Mouse (Mus musculus): ENCODE data around the gene Riiad1.

Gene Riiad1

DNA sequence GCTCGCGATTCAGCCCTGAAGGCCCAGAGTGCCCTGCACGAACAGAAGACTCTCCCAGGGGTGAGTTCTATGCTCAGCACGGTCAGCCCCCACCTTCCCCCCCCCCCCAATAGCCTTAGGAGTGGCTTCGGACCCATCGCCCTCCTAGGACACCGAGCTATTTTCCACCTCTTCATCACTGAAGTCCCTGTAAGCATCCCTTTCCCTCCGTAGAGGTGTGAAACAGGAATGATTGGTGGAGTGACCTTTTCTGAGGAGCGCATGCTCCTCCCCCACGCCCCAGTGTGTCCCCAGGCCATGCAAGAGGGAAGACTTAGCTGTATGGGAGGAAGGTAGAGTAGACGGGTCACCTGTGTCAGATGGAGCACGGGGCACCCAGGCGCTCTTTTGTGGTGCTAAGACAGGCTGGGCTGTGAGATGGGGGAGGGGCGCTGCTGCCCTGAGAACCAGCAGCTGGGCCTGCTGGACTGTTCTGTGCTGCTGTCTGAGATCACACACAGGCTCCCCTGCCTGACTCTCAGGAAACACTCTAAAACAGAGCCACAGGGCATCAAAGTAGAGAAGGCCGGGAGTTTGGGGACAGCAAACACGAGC lies at the start of gene Riiad1:
TSS of gene Riiad1 (minus strand) at position 51 of the 594 bp plus-strand sequence.
- no peak for DNase-seq (ENCODE audit: low read depth, low spot score)

DNA sequence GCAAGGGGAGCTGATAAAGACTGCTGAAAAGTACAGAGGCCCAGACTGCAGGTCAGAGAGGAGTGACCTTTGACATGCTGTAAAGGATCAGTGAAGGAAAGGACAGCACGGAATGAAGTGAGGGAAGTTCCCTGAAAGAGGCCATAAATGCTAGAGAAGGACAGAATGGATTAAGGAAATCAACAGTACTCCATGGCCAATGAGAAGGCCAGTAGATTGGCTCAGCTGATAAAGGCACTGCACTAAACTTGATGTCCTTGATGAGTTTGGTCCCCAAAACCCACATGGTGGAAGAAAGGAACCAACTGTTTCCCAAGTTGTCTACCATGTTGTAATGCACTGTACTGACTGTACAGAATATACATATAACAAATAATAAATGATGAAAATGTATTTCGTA lies 46.6 kb upstream of the Riiad1 start:
- no peak for DNase-seq (ENCODE audit: low read depth, low spot score)

DNA sequence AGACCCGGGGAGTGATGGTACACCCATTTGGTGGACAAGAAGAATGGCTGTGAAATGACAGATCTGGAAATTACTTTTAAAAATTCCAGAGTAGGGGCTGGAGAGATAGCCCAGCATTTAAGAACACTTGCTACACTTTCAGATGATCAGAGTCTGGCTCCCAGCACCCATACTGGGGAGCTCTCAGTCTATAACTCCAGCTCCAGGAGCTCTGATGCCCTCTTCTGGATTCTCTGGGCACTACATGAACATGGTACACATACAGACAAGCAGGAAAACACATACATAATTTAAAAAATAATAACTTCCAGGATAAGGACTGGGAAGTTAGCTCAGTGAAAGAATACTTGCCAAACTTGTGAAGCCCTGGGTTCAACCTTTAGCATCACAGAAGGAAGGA lies 26.5 kb upstream of the Riiad1 start:
- DNase-seq (ENCODE audit: low read depth, low spot score), result no peak

DNA sequence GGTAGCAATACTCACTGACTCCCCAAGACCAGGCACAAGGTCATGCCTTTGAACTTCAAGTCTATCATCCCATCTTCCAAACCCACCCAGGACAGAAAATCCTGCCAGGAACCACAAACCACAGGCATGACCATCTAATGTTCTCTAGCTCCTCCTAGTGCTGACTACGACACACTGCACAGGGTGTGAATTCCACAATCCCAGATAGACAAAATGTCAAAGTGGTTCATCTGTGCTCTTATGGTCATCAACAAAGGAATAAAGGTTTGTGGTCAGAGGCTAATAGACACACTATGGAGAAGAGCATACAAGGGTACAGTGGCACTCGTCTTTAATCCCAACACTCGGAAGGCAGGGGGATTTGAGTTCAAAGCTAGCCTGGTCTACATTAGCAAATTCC lies 22.1 kb upstream of the Riiad1 start:
- no peak for DNase-seq (ENCODE audit: low read depth, low spot score)

DNA sequence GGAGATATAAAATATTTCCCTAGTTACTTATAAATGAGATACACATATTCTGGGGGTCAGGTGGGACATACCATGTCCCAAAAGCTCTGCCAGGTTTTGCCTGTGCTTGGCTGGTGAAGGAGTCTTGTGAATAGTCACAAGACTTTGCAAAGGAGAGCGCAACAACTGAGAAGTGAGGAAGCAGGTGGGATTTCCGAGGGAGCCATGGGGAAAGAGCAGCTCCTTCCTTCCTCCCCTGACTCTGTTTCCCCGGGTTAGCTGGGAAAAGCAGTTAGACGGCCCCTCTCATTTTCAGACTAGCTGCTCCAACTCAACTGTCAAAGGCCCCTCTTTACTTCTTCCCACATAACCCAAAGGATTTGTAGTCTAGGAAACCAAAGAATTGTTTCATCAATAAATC lies 17.0 kb upstream of the Riiad1 start:
- no peak for DNase-seq (ENCODE audit: low read depth, low spot score)

DNA sequence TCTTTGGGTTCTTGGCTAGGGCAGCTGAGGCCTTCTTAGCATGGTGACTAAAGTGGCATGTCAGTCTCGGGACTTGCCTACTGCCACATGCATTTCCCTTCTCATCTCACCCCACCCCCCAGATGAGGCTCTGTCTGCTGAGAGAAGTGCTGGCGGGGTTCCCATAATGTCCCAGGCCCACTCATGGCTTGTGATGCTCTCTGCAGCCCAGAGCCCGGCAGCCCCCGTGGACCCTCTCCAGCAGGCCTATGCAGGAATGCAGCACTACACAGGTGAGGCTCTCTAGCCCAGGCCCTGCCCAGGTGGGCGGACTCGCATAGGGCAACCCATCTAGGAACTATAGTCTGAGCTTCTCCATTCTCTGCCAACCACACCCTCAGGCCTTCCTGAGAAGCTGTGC lies 7.4 kb upstream of the Riiad1 start:
- DNase-seq (ENCODE audit: low read depth, low spot score), result no peak

DNA sequence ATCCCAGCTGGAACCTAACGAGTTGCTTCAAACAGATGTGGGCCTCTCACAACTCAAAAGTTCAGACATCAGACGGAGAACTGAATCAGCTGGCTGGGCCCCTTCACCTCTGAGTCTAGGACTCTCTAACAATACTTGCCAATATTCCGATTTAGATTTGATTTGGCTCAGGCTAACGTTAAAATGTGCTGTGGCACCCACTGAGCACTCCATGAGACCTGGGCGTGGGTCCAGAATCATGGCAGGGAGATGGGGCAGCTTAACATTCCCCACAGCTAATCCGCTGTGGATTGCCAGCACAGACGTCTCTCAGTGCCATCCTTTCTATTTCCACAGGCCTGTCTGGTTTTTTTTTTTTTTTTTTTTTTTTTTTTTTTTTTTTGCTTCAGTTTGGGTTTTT lies 5.8 kb upstream of the Riiad1 start:
- DNase-seq (ENCODE audit: low read depth, low spot score), result no peak

DNA sequence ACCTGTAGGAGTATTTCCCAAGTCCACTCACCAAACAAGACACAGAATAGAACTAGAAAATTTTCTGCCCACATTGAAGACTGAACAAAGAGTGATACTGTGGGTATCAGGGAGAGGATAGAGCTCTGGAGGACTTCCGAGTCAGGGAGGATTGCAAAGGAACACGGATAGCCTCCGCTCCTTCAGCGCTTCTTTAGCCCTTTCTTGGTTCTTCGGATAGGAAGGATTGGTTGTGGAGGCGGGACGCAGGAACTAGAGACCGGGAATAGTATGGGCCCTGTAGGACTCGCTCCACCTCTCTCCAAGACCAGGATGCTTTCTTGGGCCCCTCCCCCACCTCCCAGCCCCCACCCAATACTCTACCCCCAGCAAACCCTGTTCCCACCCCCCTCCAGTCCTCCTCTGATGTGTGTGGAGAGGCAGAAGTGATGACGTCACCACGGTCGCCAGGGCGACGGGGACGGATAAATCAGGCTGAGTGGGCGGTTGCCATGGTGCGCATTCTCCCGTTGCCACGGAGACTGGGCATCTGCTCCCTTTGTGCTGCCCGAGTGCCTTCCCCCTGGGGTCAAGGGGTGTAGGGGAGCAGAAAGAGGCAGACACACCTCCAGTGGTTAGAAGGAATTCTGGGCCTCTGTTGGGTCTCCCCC lies 3.8 kb upstream of the Riiad1 start:
- no peak for DNase-seq (ENCODE audit: low read depth, low spot score)

DNA sequence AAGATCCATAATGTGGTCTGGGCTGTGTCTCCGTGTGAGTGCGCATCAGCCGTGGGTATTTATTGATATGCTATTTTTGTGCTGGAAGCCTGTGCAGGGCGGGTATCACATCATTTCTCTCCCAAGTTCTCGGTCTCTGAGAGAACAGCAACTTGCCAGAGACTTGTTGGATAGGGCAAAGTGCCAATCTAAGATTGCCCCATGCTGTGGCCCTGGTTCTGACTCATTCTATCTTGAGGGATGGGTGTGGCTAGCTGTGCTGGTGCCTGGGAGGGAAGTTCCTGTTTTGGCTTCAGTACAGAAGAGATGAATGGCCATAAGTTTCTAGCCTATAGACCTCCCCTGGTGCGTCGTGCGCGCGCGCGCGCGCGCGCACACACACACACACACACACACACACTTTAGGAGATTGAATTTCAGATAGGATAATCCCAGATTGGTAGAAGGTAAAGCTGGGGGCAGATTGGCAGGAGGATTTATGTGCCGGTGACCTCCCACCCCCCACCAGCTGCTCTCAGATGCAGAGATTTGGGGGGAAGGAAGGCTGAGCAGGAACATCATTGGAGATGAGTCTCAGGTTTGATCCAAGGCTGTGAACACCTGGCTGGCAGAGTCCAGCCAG lies 2.7 kb upstream of the Riiad1 start:
- DNase-seq (ENCODE audit: low read depth, low spot score), result no peak

DNA sequence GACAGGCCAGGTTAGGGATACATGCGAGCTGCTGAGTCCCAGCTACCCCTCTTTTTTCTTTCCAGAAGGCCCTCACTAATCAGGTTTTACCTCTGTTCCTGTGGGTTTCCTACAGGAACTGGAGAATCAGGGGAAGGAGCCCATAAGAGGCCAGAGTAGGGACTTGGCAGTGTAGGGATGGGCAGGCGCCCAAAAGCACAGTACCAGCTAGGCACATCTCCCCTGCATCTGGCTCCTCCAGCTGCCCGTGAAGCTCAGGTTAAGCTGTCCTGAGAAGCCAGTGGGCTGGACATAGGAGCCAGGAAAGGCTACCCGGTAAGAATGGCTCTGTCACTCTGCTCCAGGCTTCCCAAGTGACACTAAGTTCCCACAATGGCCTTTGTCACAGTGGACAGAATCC lies 1.3 kb upstream of the Riiad1 start:
- DNase-seq (ENCODE audit: low read depth, low spot score), result no peak

DNA sequence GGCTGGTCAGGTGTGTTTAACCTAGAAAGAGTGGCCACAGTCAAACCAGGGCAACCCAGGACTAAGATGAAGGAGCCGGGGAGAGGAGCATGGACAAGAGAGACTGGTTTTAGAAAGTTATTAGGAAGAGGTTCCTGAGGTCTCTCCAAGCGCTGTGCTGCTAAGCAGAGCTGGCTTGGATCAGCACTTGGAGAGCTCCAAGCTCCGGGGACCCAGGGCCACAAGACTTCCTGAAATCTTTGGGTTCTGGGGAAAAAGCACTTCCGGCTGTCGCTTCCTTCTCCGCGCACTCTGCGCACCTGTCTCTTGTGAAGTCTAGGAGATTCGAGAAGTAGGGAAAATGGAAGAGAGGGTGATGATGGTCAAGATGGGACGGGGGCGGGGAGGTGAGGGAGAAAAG lies 577 bp downstream of the Riiad1 start:
- no peak for DNase-seq (ENCODE audit: low read depth, low spot score)

DNA sequence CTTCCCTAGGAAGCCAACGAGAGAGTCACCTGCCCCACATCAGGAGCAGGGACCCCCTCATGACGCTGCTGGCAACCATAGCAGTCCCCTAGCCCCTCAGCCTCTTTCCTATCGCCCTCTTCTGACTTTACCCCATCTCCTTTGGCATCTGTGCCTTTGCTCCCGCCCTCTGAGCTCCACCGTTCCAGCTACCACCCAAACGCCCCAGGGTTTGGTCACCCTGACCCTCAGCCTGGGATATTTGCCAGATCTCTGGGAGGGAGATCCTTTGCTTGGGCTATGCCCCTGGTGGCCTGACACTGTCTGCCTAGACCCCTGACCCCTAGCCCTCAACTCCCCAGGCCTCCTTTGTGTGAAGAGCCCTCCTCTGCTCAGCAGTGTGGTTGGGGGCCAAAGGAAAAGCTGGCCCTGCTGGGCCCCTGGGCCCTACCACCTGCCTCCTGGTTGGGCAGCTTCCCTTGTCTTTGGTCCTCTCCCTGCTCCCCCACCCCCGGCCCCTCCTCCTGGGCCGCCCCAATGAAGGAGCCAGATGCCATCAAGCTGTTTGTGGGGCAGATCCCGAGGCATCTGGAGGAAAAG lies 1.5 kb downstream of the Riiad1 start:
- no peak for DNase-seq (ENCODE audit: low read depth, low spot score)

DNA sequence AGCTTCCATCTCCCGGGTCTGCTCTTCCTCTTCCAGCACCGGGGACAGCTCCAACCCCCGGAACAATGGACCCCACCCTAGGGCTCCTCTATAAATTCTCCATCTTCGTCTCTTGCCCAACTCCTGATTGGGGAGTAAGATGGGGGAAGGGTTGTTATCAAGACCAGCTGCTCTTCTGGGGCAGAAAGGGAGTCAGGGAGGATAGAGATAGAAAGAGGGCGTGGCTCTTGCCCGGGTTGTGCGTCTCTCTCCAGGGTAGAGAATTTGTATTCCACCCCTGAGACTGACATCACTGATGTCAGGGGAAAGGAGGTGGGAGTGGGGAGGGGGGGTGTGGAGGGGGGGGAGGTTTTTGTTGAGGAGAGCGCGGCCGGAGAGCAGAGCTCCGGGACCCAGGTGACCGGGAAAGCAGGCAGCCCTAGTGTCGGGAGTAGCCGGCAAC lies 2.1 kb downstream of the Riiad1 start, which contains the start of gene Celf3:
TSS of gene Celf3 (plus strand) at position 315 of the 442 bp plus-strand sequence.
- DNase-seq (ENCODE audit: low read depth, low spot score), result no peak

DNA sequence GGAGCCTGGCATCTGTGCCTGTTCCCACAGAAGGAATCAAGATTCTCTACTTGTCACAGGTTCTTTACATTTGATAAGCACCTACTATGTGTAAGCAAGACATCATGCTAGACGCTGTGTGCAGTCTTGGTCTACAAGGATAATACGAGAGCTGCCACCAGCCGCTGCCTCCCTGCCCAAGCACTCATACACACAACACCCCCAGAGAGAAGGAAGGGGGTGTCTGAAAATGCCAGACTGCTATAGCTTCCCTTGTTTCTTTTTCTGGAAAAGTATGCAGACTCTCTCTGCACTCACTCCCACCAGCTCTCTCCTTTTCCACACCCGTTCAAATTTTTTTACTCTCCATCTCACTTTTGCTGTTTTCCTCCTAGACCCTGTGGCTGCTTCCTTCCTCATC lies 2.7 kb downstream of the Riiad1 start:
- DNase-seq (ENCODE audit: low read depth, low spot score), result no peak

DNA sequence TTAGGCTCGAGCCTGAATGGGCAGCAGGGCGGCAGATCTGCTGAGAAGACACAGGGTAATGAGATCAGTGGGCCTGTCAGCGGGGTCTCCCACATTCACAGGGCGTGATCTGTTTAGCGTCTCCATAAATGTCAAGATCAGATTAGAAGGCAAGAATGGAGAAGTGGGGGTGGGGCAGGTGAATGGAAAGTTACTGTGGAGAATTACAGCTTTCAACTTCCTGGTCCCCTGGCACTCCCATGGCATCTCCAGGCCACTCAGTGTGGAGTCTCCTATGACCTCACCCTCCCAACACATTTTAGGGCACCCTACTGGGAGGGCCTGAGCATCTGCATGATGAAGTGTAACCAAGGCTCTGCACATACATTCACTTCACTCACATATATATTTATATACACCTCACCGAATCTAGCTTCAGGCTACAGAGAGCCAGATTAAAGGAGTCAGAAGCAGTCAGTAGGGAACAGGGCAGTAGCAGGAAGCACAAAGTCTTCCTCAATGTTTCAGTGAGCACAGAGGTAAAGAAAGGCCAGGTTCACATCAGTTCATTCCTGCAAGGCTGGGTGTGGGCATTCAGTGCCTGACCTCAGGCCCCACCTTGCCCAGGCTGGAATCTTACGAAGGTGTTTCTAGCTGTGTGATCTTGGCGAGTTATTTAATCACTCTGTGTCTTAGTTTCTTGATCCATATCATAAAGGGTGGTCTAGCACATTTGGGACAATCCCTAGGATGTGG lies 3.7 kb downstream of the Riiad1 start:
- no peak for DNase-seq (ENCODE audit: low read depth, low spot score)

DNA sequence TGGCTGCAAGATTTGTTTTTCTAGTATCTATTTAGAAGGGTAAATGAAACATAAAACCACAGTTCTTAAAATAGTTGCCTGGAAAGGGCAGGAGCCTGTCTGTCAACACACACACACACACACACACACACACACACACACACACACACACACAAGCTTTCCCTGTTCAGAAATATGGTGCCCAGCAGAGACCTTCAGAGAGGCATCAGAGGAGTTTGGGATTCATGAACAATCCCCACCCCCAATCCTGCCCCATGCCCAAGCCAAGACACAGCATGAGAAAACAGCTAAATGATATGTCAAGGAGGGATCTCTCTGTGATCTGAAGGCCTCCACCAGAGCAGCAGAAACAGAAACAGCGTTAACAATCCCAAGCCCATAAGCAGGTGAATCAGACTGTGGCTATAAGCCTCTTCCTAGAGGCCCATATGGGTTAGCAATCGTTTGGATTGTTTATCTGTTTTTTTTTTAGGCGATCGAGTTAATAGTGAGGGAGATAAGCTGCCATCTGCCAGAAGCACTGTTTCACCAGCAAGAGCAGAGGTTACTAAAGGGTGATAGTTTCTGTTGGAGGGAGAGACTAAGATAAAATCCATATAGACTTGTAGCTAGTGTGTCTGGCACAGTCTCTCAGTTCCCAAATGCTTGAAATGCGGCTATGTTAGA lies 6.4 kb downstream of the Riiad1 start:
- DNase-seq (ENCODE audit: low read depth, low spot score), result no peak

DNA sequence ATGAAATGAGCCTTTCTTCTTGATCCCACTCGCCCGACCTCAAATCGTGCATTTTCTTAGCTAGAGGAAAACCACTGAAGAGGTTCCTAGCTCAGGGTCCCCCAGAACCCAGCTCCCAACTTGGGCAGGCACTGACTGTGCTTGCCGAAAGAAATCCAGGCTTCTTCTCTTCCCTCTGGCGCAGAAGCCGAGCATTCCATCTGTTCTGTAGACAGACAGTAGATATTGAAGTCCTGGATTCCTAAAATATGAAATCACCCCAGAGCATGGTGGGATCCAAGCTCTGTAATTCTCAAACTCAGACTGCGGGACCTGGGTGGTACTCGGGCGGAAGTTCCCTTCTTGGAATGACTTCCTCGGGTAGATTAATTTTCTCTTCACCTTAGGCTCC lies 7.0 kb downstream of the Riiad1 start:
- DNase-seq (ENCODE audit: low read depth, low spot score), result no peak

DNA sequence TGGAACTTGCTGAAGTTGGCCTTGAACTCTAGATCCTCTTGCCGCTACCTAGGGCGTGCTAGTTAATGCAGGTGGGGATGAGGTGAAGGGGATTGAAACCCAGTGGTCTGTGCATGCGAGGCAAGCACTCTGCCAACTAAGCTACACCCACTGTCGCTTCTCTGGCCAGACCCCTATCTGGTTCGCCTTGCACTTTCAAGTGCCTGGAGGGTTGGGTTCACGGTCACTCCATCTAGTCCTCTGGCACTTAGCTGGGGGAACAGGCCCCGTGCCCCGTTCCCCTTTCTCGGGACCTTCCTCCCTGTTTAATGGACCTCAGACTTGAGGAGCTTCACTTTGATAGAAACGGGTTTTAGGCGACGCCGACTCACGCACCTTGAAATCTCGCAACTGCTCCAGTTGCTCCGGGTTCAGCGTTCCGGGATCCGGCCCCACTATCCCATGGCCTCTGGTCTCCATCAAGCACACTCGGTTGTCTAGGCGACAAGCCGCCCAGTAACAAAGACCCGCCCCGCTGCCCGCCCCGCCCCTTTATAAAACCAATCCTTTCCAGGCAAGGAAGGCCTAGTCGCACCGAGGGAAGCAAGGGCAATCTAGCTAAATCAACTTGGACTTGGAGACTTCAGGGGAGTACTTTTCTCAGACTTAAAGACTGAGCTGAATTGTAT lies 7.6 kb downstream of the Riiad1 start:
- DNase-seq (ENCODE audit: low read depth, low spot score), result no peak

DNA sequence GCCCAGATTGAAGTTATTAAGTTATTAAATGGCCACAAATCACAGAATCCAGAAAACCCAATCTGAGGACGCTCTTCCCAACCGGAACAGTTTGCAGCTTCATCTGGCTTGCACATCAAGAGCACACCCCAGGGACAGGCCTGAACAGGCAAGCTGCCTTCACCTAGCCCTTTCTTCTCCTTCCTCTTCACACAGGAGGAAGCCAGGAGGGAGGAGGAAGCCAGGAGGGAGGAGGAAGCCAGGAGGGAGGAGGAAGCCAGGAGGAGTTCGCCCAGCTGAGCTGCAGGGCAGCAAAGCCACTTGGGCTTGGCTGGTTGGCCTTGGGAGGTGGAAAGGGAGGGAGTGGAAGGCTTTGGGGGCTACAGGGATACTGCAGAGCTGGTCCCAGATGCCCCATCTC lies 11.2 kb downstream of the Riiad1 start:
- no peak for DNase-seq (ENCODE audit: low read depth, low spot score)

DNA sequence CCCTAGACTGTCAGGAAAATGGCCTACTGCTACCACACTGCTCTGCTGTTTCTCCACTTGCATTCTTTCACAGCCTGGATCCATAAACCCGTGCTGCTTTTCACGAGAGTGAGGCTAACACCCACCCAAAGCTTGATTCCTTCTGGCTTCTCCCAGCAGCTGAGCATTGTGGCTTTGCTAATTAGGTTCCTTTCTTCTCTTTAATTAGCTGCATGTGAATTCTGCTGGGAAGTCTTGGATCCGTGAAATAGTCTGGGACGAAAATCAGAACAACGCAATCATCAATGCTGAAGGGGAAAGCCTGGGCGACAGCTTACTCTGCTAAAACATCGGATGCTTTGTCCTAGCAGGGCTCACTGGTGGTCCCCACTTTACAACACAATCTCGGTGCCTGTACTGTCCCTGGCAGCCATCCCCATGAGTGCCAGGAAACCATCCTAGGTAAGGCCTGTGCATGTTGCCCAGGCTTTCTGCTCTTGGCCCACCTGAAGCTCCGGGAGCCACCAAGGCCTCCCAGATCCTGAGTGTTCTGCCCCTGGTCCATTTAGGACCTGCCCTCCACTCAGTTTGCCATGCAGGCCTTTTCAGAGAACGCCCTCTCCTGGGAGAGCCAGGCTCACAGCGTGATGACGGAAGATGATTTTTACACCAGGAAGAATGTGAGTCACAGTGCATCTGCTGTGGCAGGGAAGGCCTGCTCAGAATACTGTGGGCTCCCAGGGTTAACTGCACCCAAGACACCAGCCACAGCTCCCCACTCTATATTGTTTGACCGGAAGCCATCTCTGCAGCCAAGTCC lies 14.3 kb downstream of the Riiad1 start:
- DNase-seq (ENCODE audit: low read depth, low spot score), result no peak

All from c-Kit-negative CD71-positive TER-119-positive erythroid progenitor cells, embryonic 14.5 days (primary cell).